Mouse (Mus musculus) thymus, adult 2 months (tissue): ENCODE data around the gene Vps13c.

Source experiments
- CTCF ChIP-seq: fragments of 200-500 bp; IDR thresholded peaks from 2 replicates; pipeline ENCODE4 v1.5.1; 2012; ENCODE audit warnings: mild to moderate bottlenecking, control low read depth, low read length, moderate library complexity, borderline replicate concordance; ENCODE audit not compliant: control insufficient read depth, poor library complexity, insufficient read depth; ENCODE audit errors: extremely low read depth
- POLR2A ChIP-seq: fragments of 200-500 bp; IDR thresholded peaks from 2 replicates; pipeline ENCODE4 v1.6.1; 2012; ENCODE audit warnings: mild to moderate bottlenecking, low read length, control low read depth, moderate library complexity; ENCODE audit not compliant: control insufficient read depth, poor library complexity, insufficient read depth; ENCODE audit errors: extremely low read depth

- TF ChIP-seq POLR2A (no peak), CTCF (no peak)
Measured at GRCm38 (mm10) chr9:67905541-67905940, 65.3 kb downstream of the Vps13c start.
